Mouse (Mus musculus) midbrain, embryonic 13.5 days (tissue): Measurements from ENCODE around the gene Atn1. TPM values are rescaled to one million over a fixed set of nuclear protein-coding genes. Genes with fewer than 3 reads are reported as not detected.
"Not testable (repeated sequence)": the region's sequence is repeated elsewhere in the genome, so short reads cannot be mapped to it uniquely, and the experiment has no call there.

Experiments
- ATAC-seq: fragments of 200-750 bp; cut with Nextera tagmentation; 2 replicates; pipeline ENCODE4 v1.8.0; 2017; ENCODE audit warnings: mild to moderate bottlenecking, moderate TSS enrichment, moderate library complexity
- H3K27ac ChIP-seq: fragments of 300-500 bp; sonication (generic); 2 replicates; pipeline ENCODE4 v1.5.1; 2015; ENCODE audit warnings: inconsistent platforms, mild to moderate bottlenecking, moderate library complexity
- H3K27me3 ChIP-seq: fragments of 300-500 bp; sonication (generic); 2 replicates; pipeline ENCODE4 v1.6.1; 2015; ENCODE audit warnings: mild to moderate bottlenecking, inconsistent platforms
- H3K36me3 ChIP-seq: fragments of 300-500 bp; sonication (generic); 2 replicates; pipeline ENCODE4 v1.6.1; 2015; ENCODE audit warnings: mild to moderate bottlenecking, inconsistent platforms
- H3K4me1 ChIP-seq: fragments of 300-500 bp; sonication (generic); replicated peaks from 2 replicates; pipeline ENCODE4 v1.6.1; 2015; ENCODE audit warnings: inconsistent platforms
- H3K4me2 ChIP-seq: fragments of 300-500 bp; sonication (generic); replicated peaks from 2 replicates; pipeline ENCODE4 v1.6.1; 2015; ENCODE audit warnings: moderate library complexity, mild to moderate bottlenecking, inconsistent platforms
- H3K4me3 ChIP-seq: fragments of 300-500 bp; sonication (generic); replicated peaks from 2 replicates; pipeline ENCODE4 v1.5.1; 2015; ENCODE audit warnings: mild to moderate bottlenecking, inconsistent platforms
- H3K9ac ChIP-seq: fragments of 300-500 bp; sonication (generic); replicated peaks from 2 replicates; pipeline ENCODE4 v1.6.1; 2015; ENCODE audit warnings: mild to moderate bottlenecking, inconsistent platforms
- H3K9me3 ChIP-seq: fragments of 300-500 bp; sonication (generic); 2 replicates; pipeline ENCODE4 v1.6.1; 2016; ENCODE audit warnings: mild to moderate bottlenecking, inconsistent platforms
- WGBS: fragments of 180-500 bp; shearing (Covaris S2); methylation state at CpG from one replicate; pipeline ENCODE4 v1.1.7; 2015; 5-methylcytosine and 5-hydroxymethylcytosine counted together
- polyA plus RNA-seq: library from polyadenylated mRNA; unstranded; fragments of >200 nt; fragmentation: Nextera tagmentation; extraction: Ambion mirVana; gene quantifications from 2 replicates; pipeline ENCODE4 v1.2.1, GENCODE M21; 2015

The Atn1 gene
- 21.5 and 25.4 TPM in 2 replicates for polyA plus RNA-seq

GRCm38 (mm10) chr6:124755831-124756595 is at the start of gene Atn1, which contains the start of gene Gm45234:
TSS of gene Atn1 (minus strand) at chr6:124756524.
TSS of gene Gm45234 (minus strand) at chr6:124756021.
- under 1% methylated on average over 51 of the region's 100 CpGs for WGBS
- ATAC-seq = peak; percentile 68

GRCm38 (mm10) chr6:124805341-124806321 is 49.3 kb upstream of the Atn1 start:
- H3K27me3 ChIP-seq = peaks cover 4% of the 10 kb centered on the region
- peak overlapping the region; percentile 39 for H3K4me3 ChIP-seq
- WGBS = 2% methylated on average over 34 of the region's 34 CpGs
- H3K27ac ChIP-seq = peak overlapping the region; percentile 64
- ATAC-seq = peak; percentile 80
- H3K4me2 ChIP-seq = peak overlapping the region; percentile 64
- H3K9ac ChIP-seq = peak overlapping the region; percentile 52
- H3K36me3 ChIP-seq = no peaks in the 10 kb centered on the region
- peaks cover 41% of the 10 kb centered on the region for H3K4me1 ChIP-seq
- H3K9me3 ChIP-seq = no peaks in the 10 kb centered on the region

More at GRCm38 (mm10) chr6:124755831-124756595, at the start of gene Atn1, which contains the start of gene Gm45234:
- Histone ChIP-seq H3K9me3 (no peaks in the 10 kb centered on the region), H3K4me1 (peaks cover 55% of the 10 kb centered on the region), H3K4me2 (peak within 1 kb of the TSS; percentile 79), H3K27ac (peak within 1 kb of the TSS; percentile 98), H3K27me3 (no peaks in the 10 kb centered on the region), H3K36me3 (no peaks in the 10 kb centered on the region; the same call in 1 of the 2 replicates), H3K9ac (peak within 1 kb of the TSS; percentile 95), H3K4me3 (peak within 1 kb of the TSS; percentile 84)

- no peak overlapping the region for H3K4me3 ChIP-seq
- 93% methylated on average over 3 of the region's 3 CpGs for WGBS
- no peak overlapping the region for H3K4me2 ChIP-seq
- no peak overlapping the region for H3K27ac ChIP-seq
- H3K36me3 ChIP-seq = no peaks in the 10 kb centered on the region
- ATAC-seq = no peak
- H3K9ac ChIP-seq = no peak overlapping the region
- H3K27me3 ChIP-seq = peaks cover 4% of the 10 kb centered on the region
- peaks cover 31% of the 10 kb centered on the region for H3K4me1 ChIP-seq
- no peaks in the 10 kb centered on the region for H3K9me3 ChIP-seq
Measured at GRCm38 (mm10) chr6:124804341-124804740, 48.0 kb upstream of the Atn1 start.

- not testable (repeated sequence) for H3K27ac ChIP-seq, H3K9me3 ChIP-seq, H3K9ac ChIP-seq, ATAC-seq, H3K4me2 ChIP-seq, H3K27me3 ChIP-seq, H3K4me3 ChIP-seq, H3K36me3 ChIP-seq
- 92% methylated on average over 4 of the region's 4 CpGs for WGBS
- peaks cover 24% of the 10 kb centered on the region for H3K4me1 ChIP-seq
Measured at GRCm38 (mm10) chr6:124803691-124804090, 47.4 kb upstream of the Atn1 start.

- WGBS = 75% methylated on average over 3 of the region's 3 CpGs
- Histone ChIP-seq H3K36me3 (no peaks in the 10 kb centered on the region), H3K4me1 (peaks cover 20% of the 10 kb centered on the region), H3K27ac (no peak overlapping the region), H3K27me3 (peaks cover 4% of the 10 kb centered on the region), H3K9me3 (no peaks in the 10 kb centered on the region), H3K9ac (no peak overlapping the region), H3K4me2 (no peak overlapping the region), H3K4me3 (no peak overlapping the region)
- no peak for ATAC-seq
Measured at GRCm38 (mm10) chr6:124803061-124803460, 46.7 kb upstream of the Atn1 start.

GRCm38 (mm10) chr6:124802400-124802799 is 46.1 kb upstream of the Atn1 start:
- not testable (repeated sequence) for ATAC-seq, H3K4me3 ChIP-seq, H3K9me3 ChIP-seq, H3K36me3 ChIP-seq, H3K27me3 ChIP-seq, H3K27ac ChIP-seq, H3K4me2 ChIP-seq, H3K9ac ChIP-seq
- WGBS = 17% methylated on average over 5 of the region's 9 CpGs
- peaks cover 18% of the 10 kb centered on the region for H3K4me1 ChIP-seq

- Histone ChIP-seq H3K9me3 (no peaks in the 10 kb centered on the region), H3K36me3 (no peaks in the 10 kb centered on the region), H3K27ac (no peak overlapping the region), H3K4me3 (no peak overlapping the region), H3K27me3 (no peaks in the 10 kb centered on the region), H3K9ac (no peak overlapping the region), H3K4me2 (no peak overlapping the region), H3K4me1 (no peaks in the 10 kb centered on the region)
- no peak for ATAC-seq
- 85% methylated on average over 2 of the region's 2 CpGs for WGBS
Measured at GRCm38 (mm10) chr6:124796200-124796599, 39.9 kb upstream of the Atn1 start.

GRCm38 (mm10) chr6:124795781-124796180 is 39.5 kb upstream of the Atn1 start:
- no peaks in the 10 kb centered on the region for H3K27me3 ChIP-seq
- no peak overlapping the region for H3K9ac ChIP-seq
- no peak overlapping the region for H3K4me2 ChIP-seq
- no peaks in the 10 kb centered on the region for H3K36me3 ChIP-seq
- no peaks in the 10 kb centered on the region for H3K9me3 ChIP-seq
- H3K4me1 ChIP-seq = no peaks in the 10 kb centered on the region
- no peak for ATAC-seq
- WGBS = 74% methylated on average over 4 of the region's 4 CpGs
- H3K4me3 ChIP-seq = no peak overlapping the region
- no peak overlapping the region for H3K27ac ChIP-seq

- 82% methylated on average over 3 of the region's 3 CpGs for WGBS
- ATAC-seq = no peak
- no peaks in the 10 kb centered on the region for H3K9me3 ChIP-seq
- no peaks in the 10 kb centered on the region for H3K4me1 ChIP-seq
- H3K36me3 ChIP-seq = no peaks in the 10 kb centered on the region
- no peak overlapping the region for H3K4me3 ChIP-seq
- no peak overlapping the region for H3K27ac ChIP-seq
- no peaks in the 10 kb centered on the region for H3K27me3 ChIP-seq
- H3K9ac ChIP-seq = no peak overlapping the region
- H3K4me2 ChIP-seq = no peak overlapping the region
Measured at GRCm38 (mm10) chr6:124791911-124792310, 35.6 kb upstream of the Atn1 start.

GRCm38 (mm10) chr6:124790121-124790520 is 33.8 kb upstream of the Atn1 start:
- no peak overlapping the region for H3K9ac ChIP-seq
- ATAC-seq = no peak
- 79% methylated on average over 4 of the region's 4 CpGs for WGBS

GRCm38 (mm10) chr6:124789519-124789918 is 33.2 kb upstream of the Atn1 start:
- Histone ChIP-seq H3K27ac (no peak overlapping the region), H3K36me3 (no peaks in the 10 kb centered on the region), H3K4me2 (no peak overlapping the region), H3K4me1 (no peaks in the 10 kb centered on the region), H3K9ac (no peak overlapping the region), H3K27me3 (no peaks in the 10 kb centered on the region), H3K9me3 (no peaks in the 10 kb centered on the region), H3K4me3 (no peak overlapping the region)
- ATAC-seq = no peak
- 75% methylated on average over 4 of the region's 4 CpGs for WGBS

More at GRCm38 (mm10) chr6:124790121-124790520, 33.8 kb upstream of the Atn1 start:
- H3K9me3 ChIP-seq = no peaks in the 10 kb centered on the region
- no peak overlapping the region for H3K27ac ChIP-seq
- no peaks in the 10 kb centered on the region for H3K4me1 ChIP-seq
- no peaks in the 10 kb centered on the region for H3K36me3 ChIP-seq
- no peaks in the 10 kb centered on the region for H3K27me3 ChIP-seq
- no peak overlapping the region for H3K4me3 ChIP-seq
- H3K4me2 ChIP-seq = no peak overlapping the region

GRCm38 (mm10) chr6:124787722-124788121 is 31.4 kb upstream of the Atn1 start:
- H3K4me2 ChIP-seq = no peak overlapping the region
- no peaks in the 10 kb centered on the region for H3K27me3 ChIP-seq
- WGBS = 77% methylated on average over 10 of the region's 10 CpGs
- no peaks in the 10 kb centered on the region for H3K4me1 ChIP-seq
- H3K4me3 ChIP-seq = no peak overlapping the region
- H3K9ac ChIP-seq = no peak overlapping the region
- H3K9me3 ChIP-seq = no peaks in the 10 kb centered on the region
- no peak for ATAC-seq
- H3K36me3 ChIP-seq = no peaks in the 10 kb centered on the region
- no peak overlapping the region for H3K27ac ChIP-seq
